Mouse (Mus musculus): ENCODE data around the gene Trmt1l.
"Not testable (repeated sequence)": the region's sequence is repeated elsewhere in the genome, so short reads cannot be mapped to it uniquely, and the experiment has no call there.

The Trmt1l gene

GRCm38 (mm10) chr1:151428263-151429221 is at the start of gene Trmt1l, which contains the start of gene Swt1:
Gene Trmt1l (plus strand): TSS chr1:151428542.
Gene Swt1 (minus strand): TSS chr1:151428455.
- DNase-seq (ENCODE audit: low spot score in 2 of 2): peak; percentile 94 to 99

- no peak for DNase-seq (ENCODE audit: low spot score in 2 of 2)
Measured at GRCm38 (mm10) chr1:151390029-151390428, 38.3 kb upstream of the Trmt1l start.

- DNase-seq (ENCODE audit: low spot score in 2 of 2): no peak
Measured at GRCm38 (mm10) chr1:151409827-151410226, 18.5 kb upstream of the Trmt1l start.

- DNase-seq (ENCODE audit: low spot score in 2 of 2): no peak
Measured at GRCm38 (mm10) chr1:151422178-151422577, 6.2 kb upstream of the Trmt1l start.

- DNase-seq (ENCODE audit: low spot score in 2 of 2): no peak
Measured at GRCm38 (mm10) chr1:151426947-151427600, 1.3 kb upstream of the Trmt1l start.

GRCm38 (mm10) chr1:151427888-151428262 is 467 bp upstream of the Trmt1l start:
- DNase-seq (ENCODE audit: low spot score in 2 of 2): no peak

GRCm38 (mm10) chr1:151429316-151429715 is 974 bp downstream of the Trmt1l start:
- no peak for DNase-seq (ENCODE audit: low spot score in 2 of 2)

- no peak for DNase-seq (ENCODE audit: low spot score in 2 of 2)
Measured at GRCm38 (mm10) chr1:151435431-151435830, 7.1 kb downstream of the Trmt1l start.

GRCm38 (mm10) chr1:151449866-151450265 is 21.5 kb downstream of the Trmt1l start:
- no peak for DNase-seq (ENCODE audit: low spot score in 2 of 2)

- no peak for DNase-seq (ENCODE audit: low spot score in 2 of 2)
Measured at GRCm38 (mm10) chr1:151450851-151451250, 22.5 kb downstream of the Trmt1l start.

- no peak for DNase-seq (ENCODE audit: low spot score in 2 of 2)
Measured at GRCm38 (mm10) chr1:151451946-151452345, 23.6 kb downstream of the Trmt1l start.

- DNase-seq (ENCODE audit: low spot score in 2 of 2): no peak
Measured at GRCm38 (mm10) chr1:151457087-151457486, 28.7 kb downstream of the Trmt1l start.

- no peak for DNase-seq (ENCODE audit: low spot score in 2 of 2)
Measured at GRCm38 (mm10) chr1:151461265-151461664, 32.9 kb downstream of the Trmt1l start.

GRCm38 (mm10) chr1:151464914-151465313 is 36.6 kb downstream of the Trmt1l start:
- no peak for DNase-seq (ENCODE audit: low spot score in 2 of 2)

- DNase-seq (ENCODE audit: low spot score in 2 of 2): no peak
Measured at GRCm38 (mm10) chr1:151466571-151466970, 38.2 kb downstream of the Trmt1l start.

- DNase-seq (ENCODE audit: low spot score in 2 of 2): no peak
Measured at GRCm38 (mm10) chr1:151471429-151471828, 43.1 kb downstream of the Trmt1l start.

GRCm38 (mm10) chr1:151472386-151472785 is 44.0 kb downstream of the Trmt1l start:
- DNase-seq (ENCODE audit: low spot score in 2 of 2): not testable (repeated sequence)

GRCm38 (mm10) chr1:151482497-151482896 is 54.2 kb downstream of the Trmt1l start:
- DNase-seq (ENCODE audit: low spot score in 2 of 2): no peak

GRCm38 (mm10) chr1:151483568-151483967 is 55.2 kb downstream of the Trmt1l start:
- no peak for DNase-seq (ENCODE audit: low spot score in 2 of 2)

- DNase-seq (ENCODE audit: low spot score in 2 of 2): no peak
Measured at GRCm38 (mm10) chr1:151484754-151485153, 56.4 kb downstream of the Trmt1l start.

GRCm38 (mm10) chr1:151489806-151490205 is 61.5 kb downstream of the Trmt1l start:
- DNase-seq (ENCODE audit: low spot score in 2 of 2): no peak

- DNase-seq (ENCODE audit: low spot score in 2 of 2): no peak
Measured at GRCm38 (mm10) chr1:151492419-151492818, 64.1 kb downstream of the Trmt1l start.

GRCm38 (mm10) chr1:151493826-151494225 is 65.5 kb downstream of the Trmt1l start:
- DNase-seq (ENCODE audit: low spot score in 2 of 2): no peak

All from frontal cortex, postnatal 25 days (tissue).